In the genomic region with DNA sequence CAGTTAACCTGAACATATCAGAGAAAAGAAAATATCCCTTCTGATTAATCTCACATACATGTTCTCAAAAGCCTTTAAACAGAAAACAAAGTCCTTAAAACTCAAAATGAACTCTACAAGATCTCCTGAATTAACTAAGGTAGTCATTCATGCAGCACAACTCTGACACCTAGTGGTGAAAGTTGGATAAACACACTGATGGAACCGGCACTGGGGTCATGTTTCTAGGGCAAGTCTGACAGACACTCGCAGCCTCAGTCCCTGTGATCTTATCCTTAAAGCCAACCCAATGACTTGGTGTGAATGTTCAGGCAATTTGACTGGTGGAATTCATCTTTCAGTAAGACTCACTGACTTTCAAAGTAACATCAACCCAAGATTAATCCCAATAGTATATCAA, we compare ENCODE assay signal across 8 mouse cellular contexts. TPM values are rescaled to one million over a fixed set of nuclear protein-coding genes. Genes with fewer than 3 reads are reported as not detected.
DNase-seq lines count a peak whose midpoint lies in the region; TF ChIP-seq lines count a peak whose summit lies in the region.

No protein-coding gene starts in this region.

- no peaks in the 10 kb centered on the region for H3K4me1 ChIP-seq in thymus, adult 2 months (replicated peaks; ENCODE audit: control insufficient read depth, insufficient read depth, low read length)

- intact Hi-C loops in left cerebral cortex, postnatal 25 days (cut with DNase I): no loop called here

- WGBS in thymus, adult 2 months: 3% methylated on average over 2 of the region's 2 CpGs

- TF ChIP-seq CTCF in thymus, adult 2 months (IDR thresholded peaks at IDR 0.05; ENCODE audit: borderline replicate concordance, control insufficient read depth, extremely low read depth, insufficient read depth, low read length, poor library complexity): no peak

- no peaks in the 10 kb centered on the region for H3K36me3 ChIP-seq in thymus, adult 2 months (ENCODE audit: control insufficient read depth, insufficient read depth, low read length)

- no peak overlapping the region for H3K27ac ChIP-seq in thymus, adult 2 months (ENCODE audit: control insufficient read depth, insufficient read depth, low read length)

- no peaks in the 10 kb centered on the region for H3K27me3 ChIP-seq in thymus, adult 2 months (ENCODE audit: control insufficient read depth, insufficient read depth, low read length)

- DNase-seq in 3T3-L1 (ENCODE audit: low read depth, low spot score) (peak; percentile 86), ES-CJ7 (ENCODE audit: low read depth, low spot score) (peak; percentile 82)
- DNase-seq in c-Kit-positive CD71-positive TER-119-negative erythroid progenitor cells, embryonic 14.5 days (ENCODE audit: low read depth): peak; percentile 57
- peak; percentile 17 to 38 for DNase-seq in frontal cortex, postnatal 25 days (ENCODE audit: low spot score in 2 of 2)
- DNase-seq in induced T-regulatory cell, adult 2 months (ENCODE audit: low read depth): peak; percentile 82
- peak; percentile 57 to 69 for DNase-seq in left cerebral cortex, postnatal 25 days (ENCODE audit: low spot score in 2 of 2)
- peak; percentile 38 to 49 for DNase-seq in natural killer cell, adult 2 months (ENCODE audit: low spot score in 2 of 2)
- DNase-seq in thymus, adult 2 months: peak; percentile 65

- TF ChIP-seq POLR2A in thymus, adult 2 months (IDR thresholded peaks at IDR 0.05; ENCODE audit: control insufficient read depth, extremely low read depth, insufficient read depth, low read length, poor library complexity): no peak

- no peak overlapping the region for H3K4me3 ChIP-seq in thymus, adult 2 months (ENCODE audit: control insufficient read depth, insufficient read depth, low read length)

RNA-seq across cellular contexts. Expression of a gene that starts 13.4 kb away (rescaled TPM):
- 10 to 100 TPM; 15.2 to 22.7 TPM for total RNA-seq in left cerebral cortex, postnatal 25 days (2021)
- 0.51 and 0.90 TPM in 2 replicates for polyA plus RNA-seq in thymus, adult 2 months (2012; rRNA removed)

RNA-seq across cellular contexts. Expression of a gene that starts 40.7 kb away (rescaled TPM):
- total RNA-seq in left cerebral cortex, postnatal 25 days (2021): 100 to 1,000 TPM; 104 to 112 TPM
- 29.7 and 39.4 TPM in 2 replicates for polyA plus RNA-seq in thymus, adult 2 months (2012; rRNA removed)

Comparison
In these comparisons a context has a peak if more than half of its experiments do, and no peak if none do; other contexts are left out.
1. DNase-seq: peak in every context shown above with its lines; median percentile 86 in 3T3-L1; 82 in ES-CJ7; 82 in induced T-regulatory cell, adult 2 months; 65 in thymus, adult 2 months; 63 in left cerebral cortex, postnatal 25 days; 57 in c-Kit-positive CD71-positive TER-119-negative erythroid progenitor cells, embryonic 14.5 days; 44 in natural killer cell, adult 2 months; 28 in frontal cortex, postnatal 25 days.